Mouse (Mus musculus) hindbrain, embryonic 11.5 days (tissue): ENCODE data around the gene Pkp3. TPM values are rescaled to one million over a fixed set of nuclear protein-coding genes. Genes with fewer than 3 reads are reported as not detected.

ENCODE experiments used
- ATAC-seq: fragments of 200-750 bp; cut with Nextera tagmentation; 2 replicates; pipeline ENCODE4 v1.8.0; 2017; ENCODE audit warnings: mild to moderate bottlenecking, moderate TSS enrichment, moderate library complexity; ENCODE audit not compliant: low FRiP score
- DNase-seq: peaks from one replicate; pipeline ENCODE4 v3.0.0-alpha.2; 2015; ENCODE audit warnings: low spot score
- H3K27ac ChIP-seq: fragments of 300-500 bp; sonication (generic); 2 replicates; pipeline ENCODE4 v1.5.1; 2014; ENCODE audit warnings: mild to moderate bottlenecking, low read depth, low read length
- H3K27me3 ChIP-seq: fragments of 300-500 bp; sonication (generic); 2 replicates; pipeline ENCODE4 v1.6.1; 2014; ENCODE audit warnings: mild to moderate bottlenecking, low read length, moderate library complexity, mixed read lengths; ENCODE audit not compliant: control insufficient read depth, insufficient read depth
- H3K36me3 ChIP-seq: fragments of 300-500 bp; sonication (generic); 2 replicates; pipeline ENCODE4 v1.6.1; 2014; ENCODE audit warnings: mild to moderate bottlenecking, low read length, moderate library complexity, mixed read lengths; ENCODE audit not compliant: control insufficient read depth, insufficient read depth
- H3K4me1 ChIP-seq: fragments of 300-500 bp; sonication (generic); replicated peaks from 2 replicates; pipeline ENCODE4 v1.6.1; 2014; ENCODE audit warnings: low read length, mixed read lengths; ENCODE audit not compliant: control insufficient read depth, insufficient read depth
- H3K4me2 ChIP-seq: fragments of 300-500 bp; sonication (generic); replicated peaks from 2 replicates; pipeline ENCODE4 v1.6.1; 2014; ENCODE audit warnings: mild to moderate bottlenecking, low read depth, low read length
- H3K4me3 ChIP-seq: fragments of 300-500 bp; sonication (generic); 2 replicates; pipeline ENCODE4 v1.5.1; 2014; ENCODE audit warnings: low read depth, low read length
- H3K9ac ChIP-seq: fragments of 300-500 bp; sonication (generic); 2 replicates; pipeline ENCODE4 v1.6.1; 2014; ENCODE audit warnings: low read depth, low read length
- H3K9me3 ChIP-seq: fragments of 300-500 bp; sonication (generic); 2 replicates; pipeline ENCODE4 v1.6.1; 2016; ENCODE audit warnings: low read length; ENCODE audit not compliant: control insufficient read depth
- WGBS: fragments of 180-500 bp; shearing (Covaris S2); extraction: QIAGEN DNeasy Blood & Tissue Kit; methylation state at CpG from one replicate; pipeline ENCODE4 v1.1.7; 2014; 5-methylcytosine and 5-hydroxymethylcytosine counted together
- polyA plus RNA-seq: library from polyadenylated mRNA; unstranded; fragments of >200 nt; fragmentation: Nextera tagmentation; extraction: Ambion mirVana; gene quantifications from 2 replicates; pipeline ENCODE4 v1.2.1, GENCODE M21; 2014

Gene Pkp3
- polyA plus RNA-seq, 1 experiment from 2014 or later = 2.0 TPM

- 79% methylated on average over 5 of the region's 5 CpGs for WGBS
- Histone ChIP-seq H3K4me3 (no peak overlapping the region), H3K4me2 (no peak overlapping the region), H3K36me3 (no peaks in the 10 kb centered on the region), H3K9ac (no peak overlapping the region), H3K27me3 (no peaks in the 10 kb centered on the region; the same call in 1 of the 2 replicates), H3K4me1 (no peaks in the 10 kb centered on the region), H3K27ac (no peak overlapping the region), H3K9me3 (no peaks in the 10 kb centered on the region)
- DNase-seq (no peak), ATAC-seq (no peak)
Observed at GRCm38 (mm10) chr7:141121051-141121531, 43.1 kb downstream of the Pkp3 start.

GRCm38 (mm10) chr7:141122245-141122644 is 44.2 kb downstream of the Pkp3 start, which contains the start of gene Ptdss2:
TSS of gene Ptdss2 (plus strand) at chr7:141122382.
- H3K4me3 ChIP-seq = peak within 1 kb of the TSS; percentile 57
- H3K4me1 ChIP-seq = no peaks in the 10 kb centered on the region
- no peaks in the 10 kb centered on the region; the same call in 1 of the 2 replicates for H3K27me3 ChIP-seq
- H3K36me3 ChIP-seq = no peaks in the 10 kb centered on the region
- peak within 1 kb of the TSS; percentile 70 for H3K27ac ChIP-seq
- ATAC-seq = no peak
- no peaks in the 10 kb centered on the region for H3K9me3 ChIP-seq
- DNase-seq = peak; percentile 14
- WGBS = 52% methylated on average over 14 of the region's 14 CpGs
- peak within 1 kb of the TSS; percentile 72 for H3K9ac ChIP-seq
- H3K4me2 ChIP-seq = peak within 1 kb of the TSS; percentile 63

- Histone ChIP-seq H3K9me3 (no peaks in the 10 kb centered on the region), H3K9ac (peak overlapping the region; percentile 72), H3K4me1 (no peaks in the 10 kb centered on the region), H3K36me3 (no peaks in the 10 kb centered on the region), H3K4me3 (peak overlapping the region; percentile 57), H3K27me3 (no peaks in the 10 kb centered on the region; the same call in 1 of the 2 replicates), H3K27ac (peak overlapping the region; percentile 70), H3K4me2 (peak overlapping the region; percentile 63)
- ATAC-seq = peak; percentile 99
- peak; percentile 95 for DNase-seq
- WGBS = 2% methylated on average over 29 of the region's 29 CpGs
Observed at GRCm38 (mm10) chr7:141122689-141123516, 44.9 kb downstream of the Pkp3 start.

GRCm38 (mm10) chr7:141123517-141123856 is 45.5 kb downstream of the Pkp3 start:
- no peaks in the 10 kb centered on the region for H3K36me3 ChIP-seq
- ATAC-seq = no peak; the same call in 1 of the 2 replicates
- peak overlapping the region; percentile 63 for H3K4me2 ChIP-seq
- H3K27ac ChIP-seq = peak overlapping the region; percentile 70
- H3K4me1 ChIP-seq = no peaks in the 10 kb centered on the region
- no peaks in the 10 kb centered on the region for H3K9me3 ChIP-seq
- H3K4me3 ChIP-seq = peak overlapping the region; percentile 57
- H3K27me3 ChIP-seq = no peaks in the 10 kb centered on the region
- peak overlapping the region; percentile 72 for H3K9ac ChIP-seq
- no peak for DNase-seq
- whole genome bisulfite sequencing = 4% methylated on average over 15 of the region's 15 CpGs

GRCm38 (mm10) chr7:141131024-141131820 is 53.2 kb downstream of the Pkp3 start:
- H3K4me3 ChIP-seq = peak overlapping the region; percentile 82
- ATAC-seq (peak; percentile 97), DNase-seq (peak; percentile 99)
- WGBS = under 1% methylated on average over 54 of the region's 59 CpGs
- H3K9ac ChIP-seq = peak overlapping the region; percentile 93
- no peaks in the 10 kb centered on the region for H3K27me3 ChIP-seq
- peak overlapping the region; percentile 91 for H3K4me2 ChIP-seq
- H3K4me1 ChIP-seq = peaks cover 9% of the 10 kb centered on the region; the same call in 1 of the 2 replicates
- no peak overlapping the region for H3K27ac ChIP-seq
- H3K9me3 ChIP-seq = no peaks in the 10 kb centered on the region
- H3K36me3 ChIP-seq = 0 out of 2 replicates have a peak, but pooled peaks cover 2% of the 10 kb centered on the region

- Histone ChIP-seq H3K9me3 (no peaks in the 10 kb centered on the region), H3K27ac (no peak overlapping the region), H3K4me1 (peaks cover 9% of the 10 kb centered on the region; the same call in 1 of the 2 replicates), H3K36me3 (0 out of 2 replicates have a peak, but pooled peaks cover 6% of the 10 kb centered on the region), H3K9ac (peak overlapping the region; percentile 93), H3K27me3 (no peaks in the 10 kb centered on the region), H3K4me2 (peak overlapping the region; percentile 91), H3K4me3 (peak overlapping the region; percentile 82)
- DNase-seq (no peak), ATAC-seq (no peak)
- 60% methylated on average over 12 of the region's 12 CpGs for WGBS
Observed at GRCm38 (mm10) chr7:141131904-141132755, 54.1 kb downstream of the Pkp3 start.
